Mouse (Mus musculus): ENCODE results near the gene Fbxo34. TPM values are rescaled to one million over a fixed set of nuclear protein-coding genes. Genes with fewer than 3 reads are reported as not detected.

The Fbxo34 gene
- total RNA-seq, 1 experiment, result 17.0 TPM

- in situ Hi-C loops (cut with MboI; ENCODE audit: low sequenced_read_pairs in 2 of 2, unreplicated experiment in 2 of 2), result no loop called here
- H3K36me3 ChIP-seq (ENCODE audit: control insufficient read depth, insufficient read depth, low read length, poor library complexity, severe bottlenecking), result no peaks in the 10 kb centered on the region
Observed at GRCm38 (mm10) chr14:47445331-47446095, 4.7 kb upstream of the Fbxo34 start.

GRCm38 (mm10) chr14:47459556-47459955, 9.3 kb downstream of the Fbxo34 start:
- DNase-seq (ENCODE audit: low read depth, low spot score), result no peak
- no peaks in the 10 kb centered on the region for H3K9me3 ChIP-seq (ENCODE audit: control insufficient read depth, insufficient read depth, low read depth, low read length)
- H3K36me3 ChIP-seq (ENCODE audit: control insufficient read depth, insufficient read depth, low read length, poor library complexity, severe bottlenecking), result no peaks in the 10 kb centered on the region
- no peak overlapping the region for H3K9ac ChIP-seq (ENCODE audit: insufficient read depth, low read depth, low read length, poor library complexity, severe bottlenecking)
- TF ChIP-seq ZC3H11A (IDR thresholded peaks at IDR 0.05; ENCODE audit: borderline replicate concordance, low read depth, low read length) (no peak), MAFK (IDR thresholded peaks at IDR 0.05; ENCODE audit: insufficient read depth, low read depth, low read length) (no peak), CHD2 (IDR thresholded peaks at IDR 0.05; ENCODE audit: low read depth, low read length) (no peak)
- no peak overlapping the region for H3K27ac ChIP-seq (ENCODE audit: insufficient read depth, low read depth, low read length, poor library complexity, severe bottlenecking)
- no peak overlapping the region for H3K4me3 ChIP-seq (ENCODE audit: insufficient read depth in 1 of 2, low read depth in 1 of 2, low read length in 2 of 2, poor library complexity in 1 of 2, severe bottlenecking in 1 of 2)
- in situ Hi-C loops (cut with MboI; ENCODE audit: low sequenced_read_pairs in 2 of 2, unreplicated experiment in 2 of 2), result no loop called here
- no peaks in the 10 kb centered on the region for H3K4me1 ChIP-seq (ENCODE audit: control insufficient read depth in 2 of 2, insufficient read depth in 2 of 2, low read length in 2 of 2, poor library complexity in 1 of 2)

More at GRCm38 (mm10) chr14:47445331-47446095, 4.7 kb upstream of the Fbxo34 start:
- Histone ChIP-seq H3K9ac (ENCODE audit: insufficient read depth, low read depth, low read length, poor library complexity, severe bottlenecking) (no peak overlapping the region), H3K27ac (ENCODE audit: insufficient read depth, low read depth, low read length, poor library complexity, severe bottlenecking) (no peak overlapping the region), H3K4me3 (ENCODE audit: insufficient read depth in 1 of 2, low read depth in 1 of 2, low read length in 2 of 2, poor library complexity in 1 of 2, severe bottlenecking in 1 of 2) (no peak overlapping the region), H3K9me3 (ENCODE audit: control insufficient read depth, insufficient read depth, low read depth, low read length) (no peaks in the 10 kb centered on the region), H3K4me1 (ENCODE audit: control insufficient read depth in 2 of 2, insufficient read depth in 2 of 2, low read length in 2 of 2, poor library complexity in 1 of 2) (no peaks in the 10 kb centered on the region)
- DNase-seq (ENCODE audit: low read depth, low spot score), result no peak
- TF ChIP-seq ZC3H11A (IDR thresholded peaks at IDR 0.05; ENCODE audit: borderline replicate concordance, low read depth, low read length) (no peak), ZNF384 (IDR thresholded peaks at IDR 0.05; ENCODE audit: low read depth, low read length) (no peak), HCFC1 (IDR thresholded peaks at IDR 0.05; ENCODE audit: borderline replicate concordance, insufficient read depth, low read length) (no peak)

GRCm38 (mm10) chr14:47461997-47462396, 11.8 kb downstream of the Fbxo34 start:
- no peaks in the 10 kb centered on the region for H3K9me3 ChIP-seq (ENCODE audit: control insufficient read depth, insufficient read depth, low read depth, low read length)
- no peak overlapping the region for H3K27ac ChIP-seq (ENCODE audit: insufficient read depth, low read depth, low read length, poor library complexity, severe bottlenecking)
- no peak overlapping the region for H3K4me3 ChIP-seq (ENCODE audit: insufficient read depth in 1 of 2, low read depth in 1 of 2, low read length in 2 of 2, poor library complexity in 1 of 2, severe bottlenecking in 1 of 2)
- DNase-seq (ENCODE audit: low read depth, low spot score), result no peak
- no peaks in the 10 kb centered on the region for H3K4me1 ChIP-seq (ENCODE audit: control insufficient read depth in 2 of 2, insufficient read depth in 2 of 2, low read length in 2 of 2, poor library complexity in 1 of 2)
- in situ Hi-C loops (cut with MboI; ENCODE audit: low sequenced_read_pairs in 2 of 2, unreplicated experiment in 2 of 2), result no loop called here
- H3K36me3 ChIP-seq (ENCODE audit: control insufficient read depth, insufficient read depth, low read length, poor library complexity, severe bottlenecking), result no peaks in the 10 kb centered on the region
- TF ChIP-seq ZC3H11A (IDR thresholded peaks at IDR 0.05; ENCODE audit: borderline replicate concordance, low read depth, low read length), result no peak
- TF ChIP-seq CHD2 (IDR thresholded peaks at IDR 0.05; ENCODE audit: low read depth, low read length), result no peak
- no peak for TF ChIP-seq MAFK (IDR thresholded peaks at IDR 0.05; ENCODE audit: insufficient read depth, low read depth, low read length)
- TF ChIP-seq HCFC1 (IDR thresholded peaks at IDR 0.05; ENCODE audit: borderline replicate concordance, insufficient read depth, low read length), result no peak
- TF ChIP-seq ZNF384 (IDR thresholded peaks at IDR 0.05; ENCODE audit: low read depth, low read length), result no peak
- no peak overlapping the region for H3K9ac ChIP-seq (ENCODE audit: insufficient read depth, low read depth, low read length, poor library complexity, severe bottlenecking)

- no peak for TF ChIP-seq MAFK (IDR thresholded peaks at IDR 0.05; ENCODE audit: insufficient read depth, low read depth, low read length)
- no peak for TF ChIP-seq ZNF384 (IDR thresholded peaks at IDR 0.05; ENCODE audit: low read depth, low read length)
- no peak for TF ChIP-seq HCFC1 (IDR thresholded peaks at IDR 0.05; ENCODE audit: borderline replicate concordance, insufficient read depth, low read length)
- no peak for TF ChIP-seq CHD2 (IDR thresholded peaks at IDR 0.05; ENCODE audit: low read depth, low read length)
- TF ChIP-seq ZC3H11A (IDR thresholded peaks at IDR 0.05; ENCODE audit: borderline replicate concordance, low read depth, low read length), result no peak
- Histone ChIP-seq H3K9ac (ENCODE audit: insufficient read depth, low read depth, low read length, poor library complexity, severe bottlenecking) (no peak overlapping the region), H3K27ac (ENCODE audit: insufficient read depth, low read depth, low read length, poor library complexity, severe bottlenecking) (no peak overlapping the region), H3K4me1 (ENCODE audit: control insufficient read depth in 2 of 2, insufficient read depth in 2 of 2, low read length in 2 of 2, poor library complexity in 1 of 2) (no peaks in the 10 kb centered on the region), H3K9me3 (ENCODE audit: control insufficient read depth, insufficient read depth, low read depth, low read length) (no peaks in the 10 kb centered on the region), H3K4me3 (ENCODE audit: insufficient read depth in 1 of 2, low read depth in 1 of 2, low read length in 2 of 2, poor library complexity in 1 of 2, severe bottlenecking in 1 of 2) (no peak overlapping the region), H3K36me3 (ENCODE audit: control insufficient read depth, insufficient read depth, low read length, poor library complexity, severe bottlenecking) (no peaks in the 10 kb centered on the region)
- no peak for DNase-seq (ENCODE audit: low read depth, low spot score)
- in situ Hi-C loops (cut with MboI; ENCODE audit: low sequenced_read_pairs in 2 of 2, unreplicated experiment in 2 of 2), result no loop called here
Observed at GRCm38 (mm10) chr14:47462453-47462852, 12.2 kb downstream of the Fbxo34 start.
